Mouse (Mus musculus): ENCODE results near the gene Cyp24a1. TPM values are rescaled to one million over a fixed set of nuclear protein-coding genes. Genes with fewer than 3 reads are reported as not detected.

Gene Cyp24a1
- total and polyA plus RNA-seq, 3 experiments, result 0.01 TPM; not detected in 2

- TF ChIP-seq GABPA (IDR thresholded peaks at IDR 0.05; ENCODE audit: low read depth, low read length) (no peak), USF1 (IDR thresholded peaks at IDR 0.05; ENCODE audit: low read depth, low read length) (no peak), RCOR1 (IDR thresholded peaks at IDR 0.05; ENCODE audit: low read depth, low read length) (peak; percentile 36; the same call in 1 of the 2 replicates), NRF1 (IDR thresholded peaks at IDR 0.05; ENCODE audit: insufficient read depth, low read depth, low read length, poor library complexity, severe bottlenecking) (no peak), MAFK (IDR thresholded peaks at IDR 0.05; ENCODE audit: borderline replicate concordance, low read depth, low read length) (0 out of 2 replicates have a peak, but pooled peaks have one; percentile 2), UBTF (IDR thresholded peaks at IDR 0.05; ENCODE audit: borderline replicate concordance, insufficient read depth, low read depth, low read length) (no peak), MXI1 (IDR thresholded peaks at IDR 0.05; ENCODE audit: low read depth, low read length) (peak; percentile 72), BHLHE40 (IDR thresholded peaks at IDR 0.05; ENCODE audit: borderline replicate concordance, low read depth, low read length) (0 out of 2 replicates have a peak, but pooled peaks have one; percentile 32), E2F4 (IDR thresholded peaks at IDR 0.05; ENCODE audit: borderline replicate concordance, low read depth, low read length) (no peak), CHD2 (IDR thresholded peaks at IDR 0.05; ENCODE audit: low read length) (no peak), MEF2A (IDR thresholded peaks at IDR 0.05; ENCODE audit: extremely low read depth, insufficient replicate concordance, low read depth, low read length, poor library complexity, severe bottlenecking) (no peak), ELF1 (IDR thresholded peaks at IDR 0.05; ENCODE audit: low read depth, low read length) (0 out of 2 replicates have a peak, but pooled peaks have one; percentile 50), MAZ (IDR thresholded peaks at IDR 0.05; ENCODE audit: low read depth, low read length) (0 out of 2 replicates have a peak, but pooled peaks have one; percentile 20)
These were observed 14.3 kb upstream of the Cyp24a1 start (continued) for GRCm38 (mm10) chr2:170511073-170511891.

GRCm38 (mm10) chr2:170508821-170509220 is 11.9 kb upstream of the Cyp24a1 start:
- Histone ChIP-seq H3K4me1 (ENCODE audit: control insufficient read depth in 1 of 2, insufficient read depth in 2 of 2, low read length in 2 of 2) (peaks cover 3 to 9% of the 10 kb centered on the region in 2 experiments; a peak in 3 of 4 replicates), H3K9ac (ENCODE audit: control insufficient read depth, low read depth, low read length, poor library complexity, severe bottlenecking) (peak overlapping the region; percentile 29; the same call in 1 of the 2 replicates), H3K27ac (ENCODE audit: control insufficient read depth, low read depth, low read length) (no peak overlapping the region), H3K9me3 (replicated peaks; ENCODE audit: insufficient read depth, low read length) (no peaks in the 10 kb centered on the region), H3K36me3 (ENCODE audit: control insufficient read depth in 1 of 2, insufficient read depth in 2 of 2, low read length in 2 of 2) (peaks cover 0 to 8% of the 10 kb centered on the region in 2 experiments; a peak in 2 of 4 replicates), H3K27me3 (ENCODE audit: control insufficient read depth in 1 of 2, insufficient read depth in 2 of 2, low read length in 2 of 2) (no peaks in the 10 kb centered on the region), H3K4me3 (ENCODE audit: control insufficient read depth in 1 of 2, insufficient read depth in 1 of 2, low read depth in 2 of 2, low read length in 2 of 2) (peak overlapping the region; percentile 21 to 36), H3K79me2 (ENCODE audit: control insufficient read depth, insufficient read depth, low read length, poor library complexity) (peaks cover 26% of the 10 kb centered on the region)
- peak; percentile 88 for DNase-seq (ENCODE audit: low read depth, low spot score)
- TF ChIP-seq NRF1 (IDR thresholded peaks at IDR 0.05; ENCODE audit: insufficient read depth, low read depth, low read length, poor library complexity, severe bottlenecking) (peak; percentile 69), SMC3 (IDR thresholded peaks at IDR 0.05; ENCODE audit: low read depth, low read length) (peak; percentile 63), BHLHE40 (IDR thresholded peaks at IDR 0.05; ENCODE audit: borderline replicate concordance, low read depth, low read length) (peak; percentile 45; the same call in 1 of the 2 replicates), RAD21 (IDR thresholded peaks at IDR 0.05; ENCODE audit: low read depth, low read length) (peak; percentile 87), NELFE (IDR thresholded peaks at IDR 0.05; ENCODE audit: low read depth, low read length) (no peak), ETS1 (IDR thresholded peaks at IDR 0.05; ENCODE audit: low read depth, low read length) (no peak), CHD2 (IDR thresholded peaks at IDR 0.05; ENCODE audit: low read length) (0 out of 2 replicates have a peak, but pooled peaks have one; percentile 14), USF1 (IDR thresholded peaks at IDR 0.05; ENCODE audit: low read depth, low read length) (no peak), TBP (IDR thresholded peaks at IDR 0.05; ENCODE audit: low read depth, low read length) (peak; percentile 19; the same call in 1 of the 2 replicates), SIN3A (IDR thresholded peaks at IDR 0.05; ENCODE audit: low read length) (0 out of 2 replicates have a peak, but pooled peaks have one; percentile 42), MYC (IDR thresholded peaks at IDR 0.05; ENCODE audit: low read depth, low read length) (no peak), ELF1 (IDR thresholded peaks at IDR 0.05; ENCODE audit: low read depth, low read length) (peak; percentile 73), CTCF (IDR thresholded peaks at IDR 0.05 in 2 of 3, conservative IDR thresholded peaks at IDR 0.05 in 1 of 3; ENCODE audit: control insufficient read depth in 1 of 3, insufficient read depth in 1 of 3, low read depth in 2 of 3, low read length in 3 of 3, poor library complexity in 1 of 3, severe bottlenecking in 1 of 3) (peak; percentile 72 to 91 (median 85)), HCFC1 (IDR thresholded peaks at IDR 0.05; ENCODE audit: low read depth, low read length) (no peak), ZC3H11A (IDR thresholded peaks at IDR 0.05; ENCODE audit: low read depth, low read length) (peak; percentile 50; the same call in 1 of the 2 replicates), GATA1 (IDR thresholded peaks at IDR 0.05; ENCODE audit: low read depth, low read length) (no peak)

Measured in MEL (cell line).